Mouse (Mus musculus): ENCODE measurements at regions not wholly inside any gene's neighbourhood (a gene's known extent, or its start where the extent isn't known, plus 50 kb on each side); places are given as distances from the start of the nearest gene placed in this dataset.

GRCm38 (mm10) chr3:58146108-58146507, 268.4 kb upstream of the Tsc22d2 start:
- no peak overlapping the region for H3K27ac ChIP-seq
- H3K27me3 ChIP-seq (replicated peaks), result no peaks in the 10 kb centered on the region
- no peak for ATAC-seq
- H3K9me3 ChIP-seq (replicated peaks), result no peaks in the 10 kb centered on the region
- H3K4me3 ChIP-seq, result no peak overlapping the region
- H3K4me1 ChIP-seq, result no peaks in the 10 kb centered on the region
- H3K36me3 ChIP-seq, result no peaks in the 10 kb centered on the region
- peak overlapping the region; percentile 24 for H3K4me2 ChIP-seq
- H3K9ac ChIP-seq, result no peak overlapping the region
- WGBS (ENCODE audit: insufficient replicate concordance), result 58% methylated on average over 3 of the region's 3 CpGs

- Histone ChIP-seq H3K9ac (no peak overlapping the region), H3K27me3 (replicated peaks) (no peaks in the 10 kb centered on the region), H3K36me3 (no peaks in the 10 kb centered on the region), H3K9me3 (replicated peaks) (no peaks in the 10 kb centered on the region), H3K4me3 (no peak overlapping the region), H3K27ac (no peak overlapping the region), H3K4me1 (no peaks in the 10 kb centered on the region), H3K4me2 (no peak overlapping the region)
- 44% methylated on average over 1 of the region's 1 CpGs for WGBS (ENCODE audit: insufficient replicate concordance)
- ATAC-seq, result peak; percentile 46
These were observed 267.8 kb upstream of the Tsc22d2 start for GRCm38 (mm10) chr3:58146762-58147161.

- ATAC-seq, result no peak
- 71% methylated on average over 3 of the region's 3 CpGs for WGBS (ENCODE audit: insufficient replicate concordance)
- Histone ChIP-seq H3K9ac (no peak overlapping the region), H3K4me2 (no peak overlapping the region), H3K27me3 (replicated peaks) (no peaks in the 10 kb centered on the region), H3K4me3 (no peak overlapping the region), H3K27ac (no peak overlapping the region), H3K4me1 (no peaks in the 10 kb centered on the region), H3K9me3 (replicated peaks) (no peaks in the 10 kb centered on the region), H3K36me3 (no peaks in the 10 kb centered on the region)
These were observed 261.4 kb upstream of the Tsc22d2 start for GRCm38 (mm10) chr3:58153141-58153540.

- 70% methylated on average over 21 of the region's 21 CpGs for WGBS (ENCODE audit: insufficient replicate concordance)
- no peak for ATAC-seq
These were observed 260.4 kb upstream of the Tsc22d2 start for GRCm38 (mm10) chr3:58153874-58154756.

GRCm38 (mm10) chr3:58159384-58159783, 255.1 kb upstream of the Tsc22d2 start:
- H3K36me3 ChIP-seq, result no peaks in the 10 kb centered on the region
- no peaks in the 10 kb centered on the region for H3K9me3 ChIP-seq (replicated peaks)
- H3K27ac ChIP-seq, result no peak overlapping the region
- ATAC-seq, result no peak
- H3K4me2 ChIP-seq, result no peak overlapping the region
- 0 out of 2 replicates have a peak, but pooled peaks cover 10% of the 10 kb centered on the region for H3K27me3 ChIP-seq (replicated peaks)
- H3K4me1 ChIP-seq, result peaks cover 4% of the 10 kb centered on the region; the same call in 1 of the 2 replicates
- 46% methylated on average over 3 of the region's 3 CpGs for WGBS (ENCODE audit: insufficient replicate concordance)
- H3K9ac ChIP-seq, result no peak overlapping the region
- no peak overlapping the region for H3K4me3 ChIP-seq

More at GRCm38 (mm10) chr3:58153874-58154756, 260.4 kb upstream of the Tsc22d2 start:
- no peaks in the 10 kb centered on the region for H3K9me3 ChIP-seq (replicated peaks)
- H3K36me3 ChIP-seq, result no peaks in the 10 kb centered on the region
- H3K4me2 ChIP-seq, result no peak overlapping the region
- no peak overlapping the region for H3K9ac ChIP-seq
- no peak overlapping the region for H3K4me3 ChIP-seq
- no peak overlapping the region for H3K27ac ChIP-seq
- no peaks in the 10 kb centered on the region for H3K4me1 ChIP-seq
- no peaks in the 10 kb centered on the region for H3K27me3 ChIP-seq (replicated peaks)

GRCm38 (mm10) chr3:58162238-58162637, 252.3 kb upstream of the Tsc22d2 start:
- H3K9ac ChIP-seq, result no peak overlapping the region
- H3K4me1 ChIP-seq, result peaks cover 4% of the 10 kb centered on the region; the same call in 1 of the 2 replicates
- H3K4me3 ChIP-seq, result no peak overlapping the region
- no peaks in the 10 kb centered on the region for H3K9me3 ChIP-seq (replicated peaks)
- WGBS (ENCODE audit: insufficient replicate concordance), result 32% methylated on average over 10 of the region's 10 CpGs
- 0 out of 2 replicates have a peak, but pooled peaks cover 10% of the 10 kb centered on the region for H3K27me3 ChIP-seq (replicated peaks)
- H3K36me3 ChIP-seq, result no peaks in the 10 kb centered on the region
- no peak overlapping the region for H3K4me2 ChIP-seq
- H3K27ac ChIP-seq, result no peak overlapping the region
- ATAC-seq, result no peak

- Histone ChIP-seq H3K27me3 (replicated peaks) (0 out of 2 replicates have a peak, but pooled peaks cover 10% of the 10 kb centered on the region), H3K4me3 (no peak overlapping the region), H3K27ac (no peak overlapping the region), H3K4me2 (no peak overlapping the region), H3K36me3 (no peaks in the 10 kb centered on the region), H3K4me1 (peaks cover 4% of the 10 kb centered on the region; the same call in 1 of the 2 replicates), H3K9ac (no peak overlapping the region), H3K9me3 (replicated peaks) (no peaks in the 10 kb centered on the region)
- peak; percentile 27; the same call in 1 of the 2 replicates for ATAC-seq
- 9% methylated on average over 10 of the region's 10 CpGs for WGBS (ENCODE audit: insufficient replicate concordance)
These were observed 250.7 kb upstream of the Tsc22d2 start for GRCm38 (mm10) chr3:58163806-58164205.

- ATAC-seq, result no peak
These were observed 247.9 kb upstream of the Tsc22d2 start for GRCm38 (mm10) chr3:58166628-58167027.

GRCm38 (mm10) chr3:58167121-58167520, 247.4 kb upstream of the Tsc22d2 start:
- H3K4me1 ChIP-seq, result peaks cover 4% of the 10 kb centered on the region; the same call in 1 of the 2 replicates
- H3K9me3 ChIP-seq (replicated peaks), result no peaks in the 10 kb centered on the region
- H3K36me3 ChIP-seq, result no peaks in the 10 kb centered on the region
- H3K27ac ChIP-seq, result no peak overlapping the region
- WGBS (ENCODE audit: insufficient replicate concordance), result 64% methylated on average over 3 of the region's 3 CpGs
- H3K27me3 ChIP-seq (replicated peaks), result 0 out of 2 replicates have a peak, but pooled peaks cover 3% of the 10 kb centered on the region
- no peak overlapping the region for H3K9ac ChIP-seq
- no peak overlapping the region for H3K4me3 ChIP-seq
- H3K4me2 ChIP-seq, result no peak overlapping the region
- ATAC-seq, result no peak

More at GRCm38 (mm10) chr3:58166628-58167027, 247.9 kb upstream of the Tsc22d2 start:
- no peaks in the 10 kb centered on the region for H3K9me3 ChIP-seq (replicated peaks)
- 42% methylated on average over 2 of the region's 2 CpGs for WGBS (ENCODE audit: insufficient replicate concordance)
- no peak overlapping the region for H3K27ac ChIP-seq
- no peak overlapping the region for H3K9ac ChIP-seq
- H3K27me3 ChIP-seq (replicated peaks), result 0 out of 2 replicates have a peak, but pooled peaks cover 8% of the 10 kb centered on the region
- H3K36me3 ChIP-seq, result no peaks in the 10 kb centered on the region
- no peak overlapping the region for H3K4me2 ChIP-seq
- H3K4me3 ChIP-seq, result no peak overlapping the region
- peaks cover 4% of the 10 kb centered on the region; the same call in 1 of the 2 replicates for H3K4me1 ChIP-seq

- H3K9me3 ChIP-seq (replicated peaks), result no peaks in the 10 kb centered on the region
- H3K4me1 ChIP-seq, result peaks cover 4% of the 10 kb centered on the region; the same call in 1 of the 2 replicates
- H3K27ac ChIP-seq, result no peak overlapping the region
- no peaks in the 10 kb centered on the region for H3K27me3 ChIP-seq (replicated peaks)
- WGBS (ENCODE audit: insufficient replicate concordance), result 71% methylated on average over 1 of the region's 1 CpGs
- no peak overlapping the region for H3K4me2 ChIP-seq
- no peak overlapping the region for H3K4me3 ChIP-seq
- H3K36me3 ChIP-seq, result no peaks in the 10 kb centered on the region
- no peak for ATAC-seq
- H3K9ac ChIP-seq, result no peak overlapping the region
These were observed 246.7 kb upstream of the Tsc22d2 start for GRCm38 (mm10) chr3:58167761-58168290.

GRCm38 (mm10) chr3:58168522-58169185, 245.9 kb upstream of the Tsc22d2 start:
- Histone ChIP-seq H3K4me3 (no peak overlapping the region), H3K4me2 (no peak overlapping the region), H3K27ac (no peak overlapping the region), H3K9me3 (replicated peaks) (no peaks in the 10 kb centered on the region), H3K36me3 (no peaks in the 10 kb centered on the region), H3K9ac (no peak overlapping the region), H3K4me1 (peaks cover 4% of the 10 kb centered on the region; the same call in 1 of the 2 replicates), H3K27me3 (replicated peaks) (no peaks in the 10 kb centered on the region)
- 71% methylated on average over 14 of the region's 14 CpGs for WGBS (ENCODE audit: insufficient replicate concordance)
- ATAC-seq, result no peak

GRCm38 (mm10) chr3:58169786-58170185, 244.7 kb upstream of the Tsc22d2 start:
- no peaks in the 10 kb centered on the region for H3K9me3 ChIP-seq (replicated peaks)
- no peaks in the 10 kb centered on the region for H3K27me3 ChIP-seq (replicated peaks)
- no peak overlapping the region for H3K27ac ChIP-seq
- WGBS (ENCODE audit: insufficient replicate concordance), result 75% methylated on average over 6 of the region's 6 CpGs
- no peaks in the 10 kb centered on the region for H3K4me1 ChIP-seq
- no peak for ATAC-seq
- H3K4me2 ChIP-seq, result no peak overlapping the region
- no peaks in the 10 kb centered on the region for H3K36me3 ChIP-seq
- no peak overlapping the region for H3K9ac ChIP-seq
- H3K4me3 ChIP-seq, result no peak overlapping the region
